Comparison of ENCODE assay signal across 9 mouse cellular contexts in genomic region chr19:45748691-45749242, GRCm38 (mm10). TPM values are rescaled to one million over a fixed set of nuclear protein-coding genes. Genes with fewer than 3 reads are reported as not detected.
A peak's percentile ranks its signal among the peaks of the same experiment; 100 is the strongest.
DNase-seq lines count a peak whose midpoint lies in the region; ATAC-seq lines count a peak whose summit lies in the region.
"Had no signal": no experiment of that assay in that cellular context is flagged by ENCODE, and none has a peak within 500 bp of the region (broad histone marks: within the 10 kb centered on the region; RNA-seq: fewer than 3 reads in every experiment).

No protein-coding gene starts in this region.

- H3K27ac ChIP-seq in liver, embryonic 13.5 days: peak overlapping the region; percentile 63

- peaks cover 60% of the 10 kb centered on the region for H3K4me1 ChIP-seq in megakaryocyte, embryonic 14.5 days
- H3K4me1 ChIP-seq in liver, embryonic 13.5 days (replicated peaks): peaks cover 42% of the 10 kb centered on the region

- H3K4me2 ChIP-seq in liver, embryonic 13.5 days: peak overlapping the region; percentile 96

- H3K27me3 ChIP-seq in megakaryocyte, embryonic 14.5 days (replicated peaks): peaks cover 25% of the 10 kb centered on the region
- peaks cover 29% of the 10 kb centered on the region for H3K27me3 ChIP-seq in liver, embryonic 13.5 days

- peak overlapping the region; percentile 95 for H3K4me3 ChIP-seq in megakaryocyte, embryonic 14.5 days (replicated peaks)
- peak overlapping the region; percentile 94 for H3K4me3 ChIP-seq in liver, embryonic 13.5 days (replicated peaks)

- WGBS in liver, embryonic 13.5 days (ENCODE audit: insufficient replicate concordance): under 1% methylated on average over 33 of the region's 33 CpGs

- peak; percentile 19 to 41 for DNase-seq in adrenal gland, adult 18-20 months (ENCODE audit: low spot score in 2 of 2)
- DNase-seq in adrenal gland, postnatal 25 days: no peak
- DNase-seq in liver, embryonic 13.5 days: no peak
- peak; percentile 43 to 47 for DNase-seq in spleen, postnatal 10 days (ENCODE audit: low spot score in 2 of 2)
- no peak for DNase-seq in gastrocnemius, postnatal 14 days

- H3K9me3 ChIP-seq in megakaryocyte, embryonic 14.5 days: no peaks in the 10 kb centered on the region
- no peaks in the 10 kb centered on the region for H3K9me3 ChIP-seq in liver, embryonic 13.5 days (replicated peaks)

- no peak for ATAC-seq in megakaryocyte, adult 5-6 weeks (ENCODE audit: poor library complexity, severe bottlenecking)
- ATAC-seq in granulocyte monocyte progenitor cell, adult 5-6 weeks (replicated peaks; ENCODE audit: poor library complexity, severe bottlenecking): peak; percentile 49
- ATAC-seq in liver, embryonic 13.5 days (ENCODE audit: low read depth): peak; percentile 24

- intact Hi-C loops in gastrocnemius, postnatal 14 days (cut with DNase I; ENCODE audit: low total_unique reads): no loop called here

- peaks cover 47% of the 10 kb centered on the region for H3K36me3 ChIP-seq in megakaryocyte, embryonic 14.5 days (replicated peaks; ENCODE audit: low read length)
- peaks cover 35% of the 10 kb centered on the region for H3K36me3 ChIP-seq in liver, embryonic 13.5 days

- peak overlapping the region; percentile 93 for H3K9ac ChIP-seq in liver, embryonic 13.5 days

RNA-seq across cellular contexts. Expression of gene Npm3, which starts 0.6 kb away (rescaled TPM):
- total RNA-seq in adrenal gland, adult 18-20 months (2021): 10 to 100 TPM; 28.5 to 30.7 TPM
- total RNA-seq in adrenal gland, postnatal 25 days (2021): 29.0 and 34.7 TPM in 2 replicates
- 7.1 and 43.7 TPM in 2 replicates for polyA plus RNA-seq in megakaryocyte, embryonic 14.5 days (2012; ENCODE audit: insufficient read depth, low replicate concordance)
- 36.5 and 39.2 TPM in 2 replicates for total RNA-seq in megakaryocyte, adult 5-6 weeks (2015)
- 30.4 and 38.4 TPM in 2 replicates for total RNA-seq in megakaryocyte, adult 5-6 weeks (2017)
- 137 and 150 TPM in 2 replicates for total RNA-seq in granulocyte monocyte progenitor cell, adult 5-6 weeks (2014; fragmentation: Nextera tagmentation)
- total RNA-seq in granulocyte monocyte progenitor cell, adult 5-6 weeks (2017): 109 and 141 TPM in 2 replicates
- 13.9 and 15.4 TPM in 2 replicates for polyA plus RNA-seq in liver, embryonic 13.5 days (2015; fragmentation: Nextera tagmentation; extraction: Ambion mirVana)
- 10 to 100 TPM; 10.4 to 15.8 TPM for total RNA-seq in gastrocnemius, postnatal 14 days (2021)

RNA-seq across cellular contexts. Expression of gene Fgf8, which starts 6.1 kb away (rescaled TPM):
- total RNA-seq in adrenal gland, adult 18-20 months (2021): not detected
- not detected in 2 replicates for total RNA-seq in adrenal gland, postnatal 25 days (2021)
- 3.8 TPM in 1 of 2 replicates, not detected in the other for polyA plus RNA-seq in megakaryocyte, embryonic 14.5 days (2012; ENCODE audit: insufficient read depth, low replicate concordance)
- not detected in 2 replicates for total RNA-seq in megakaryocyte, adult 5-6 weeks (2015)
- not detected in 2 replicates for total RNA-seq in megakaryocyte, adult 5-6 weeks (2017)
- total RNA-seq in granulocyte monocyte progenitor cell, adult 5-6 weeks (2014; fragmentation: Nextera tagmentation): not detected in 2 replicates
- not detected in 2 replicates for total RNA-seq in granulocyte monocyte progenitor cell, adult 5-6 weeks (2017)
- not detected in 2 replicates for polyA plus RNA-seq in liver, embryonic 13.5 days (2015; fragmentation: Nextera tagmentation; extraction: Ambion mirVana)
- not detected for total RNA-seq in gastrocnemius, postnatal 14 days (2021)
- total RNA-seq: left cerebral cortex, postnatal 10 days had no signal

RNA-seq across cellular contexts. Expression of gene Mgea5, which starts 34.9 kb away (rescaled TPM):
- total RNA-seq in adrenal gland, adult 18-20 months (2021): 10 to 100 TPM; 75.4 to 86.4 TPM
- total RNA-seq in adrenal gland, postnatal 25 days (2021): 84.7 and 93.9 TPM in 2 replicates
- polyA plus RNA-seq in megakaryocyte, embryonic 14.5 days (2012; ENCODE audit: insufficient read depth, low replicate concordance): 1.5 and 9.8 TPM in 2 replicates
- 91.8 and 94.7 TPM in 2 replicates for total RNA-seq in megakaryocyte, adult 5-6 weeks (2015)
- 157 and 170 TPM in 2 replicates for total RNA-seq in megakaryocyte, adult 5-6 weeks (2017)
- total RNA-seq in granulocyte monocyte progenitor cell, adult 5-6 weeks (2014; fragmentation: Nextera tagmentation): 76.2 and 99.7 TPM in 2 replicates
- total RNA-seq in granulocyte monocyte progenitor cell, adult 5-6 weeks (2017): 106 and 110 TPM in 2 replicates
- polyA plus RNA-seq in liver, embryonic 13.5 days (2015; fragmentation: Nextera tagmentation; extraction: Ambion mirVana): 17.7 and 19.1 TPM in 2 replicates
- total RNA-seq in gastrocnemius, postnatal 14 days (2021): 10 to 100 TPM; 28.6 to 29.6 TPM

Comparison
In these comparisons a context has a peak if more than half of its experiments do, and no peak if none do; other contexts are left out.
1. DNase-seq: peak in adrenal gland, adult 18-20 months (2 of 2) and spleen, postnatal 10 days (2 of 2); none in adrenal gland, postnatal 25 days (single experiment), liver, embryonic 13.5 days (single experiment) and gastrocnemius, postnatal 14 days (single experiment).